Mouse (Mus musculus) skeletal muscle tissue, adult 2 months (tissue): ENCODE results near the gene Gabrr1.
"Not testable (repeated sequence)": the region's sequence is repeated elsewhere in the genome, so short reads cannot be mapped to it uniquely, and the experiment has no call there.

ENCODE experiments used
- DNase-seq: peaks from one replicate; pipeline ENCODE4 v3.0.0-alpha.2; 2012; ENCODE audit warnings: low read depth, low spot score

The Gabrr1 gene

DNA sequence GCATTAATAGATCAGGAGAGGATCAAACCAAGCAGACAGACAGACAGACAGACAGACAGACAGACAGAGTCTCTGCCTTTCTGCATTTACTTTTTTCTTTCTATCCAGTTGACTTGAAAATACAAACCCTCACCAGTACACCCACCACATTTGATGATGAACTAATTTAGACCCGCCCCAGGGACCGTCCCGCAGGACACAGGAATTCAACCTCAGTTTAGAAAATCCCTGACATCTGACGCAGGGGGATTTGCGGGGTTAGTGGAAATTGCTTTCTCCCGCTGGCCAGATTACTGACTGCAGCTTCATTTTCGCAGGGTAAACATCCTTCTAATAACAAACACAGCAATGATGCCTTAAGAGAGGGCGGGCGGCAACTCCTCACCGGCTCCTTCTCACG, at the start of gene Gabrr1:
Gene Gabrr1 (plus strand): TSS at position 301 of the 400 bp plus-strand sequence.
- no peak for DNase-seq

- no peak for DNase-seq
Observed at GRCm38 (mm10) chr4:33099118-33099694, 33.1 kb upstream of the Gabrr1 start.

DNA sequence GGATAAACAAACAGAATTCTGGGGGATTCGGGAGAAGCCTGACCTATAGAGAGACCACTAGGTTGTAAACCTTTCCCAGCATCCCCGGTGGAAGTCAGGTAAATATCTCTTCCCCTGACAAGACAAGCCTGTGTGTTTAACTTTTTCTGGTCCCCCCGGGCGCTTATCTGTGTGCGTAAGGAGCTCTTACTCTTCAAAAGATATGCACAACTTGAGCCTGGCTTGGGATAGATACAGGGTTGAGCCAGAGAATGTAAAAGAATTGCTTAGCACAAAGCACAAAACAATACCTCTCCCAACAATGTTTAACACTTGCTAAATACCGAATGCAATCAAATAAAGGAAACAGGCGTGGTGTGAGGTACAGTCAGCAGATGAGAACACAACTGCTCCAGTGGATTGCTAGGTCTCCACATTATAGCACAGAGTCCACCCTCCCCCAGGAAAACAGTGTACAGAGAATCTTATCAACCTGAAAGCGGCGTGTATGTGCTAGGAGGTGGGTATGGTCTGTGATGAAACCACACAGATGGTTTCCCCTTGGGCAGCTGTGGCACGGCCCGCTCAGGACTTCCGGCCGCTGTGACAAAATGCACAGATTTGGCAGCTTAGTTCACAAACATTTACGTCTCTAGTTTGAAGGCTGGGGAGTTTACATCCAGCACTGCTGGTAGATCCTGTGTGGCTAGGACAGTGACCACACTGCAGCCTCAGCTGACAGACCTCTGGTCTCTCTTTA, 22.4 kb upstream of the Gabrr1 start:
- no peak for DNase-seq

GRCm38 (mm10) chr4:33110845-33111244, 21.5 kb upstream of the Gabrr1 start:
- DNase-seq: no peak

GRCm38 (mm10) chr4:33111358-33111757, 21.0 kb upstream of the Gabrr1 start:
- DNase-seq: no peak

DNA sequence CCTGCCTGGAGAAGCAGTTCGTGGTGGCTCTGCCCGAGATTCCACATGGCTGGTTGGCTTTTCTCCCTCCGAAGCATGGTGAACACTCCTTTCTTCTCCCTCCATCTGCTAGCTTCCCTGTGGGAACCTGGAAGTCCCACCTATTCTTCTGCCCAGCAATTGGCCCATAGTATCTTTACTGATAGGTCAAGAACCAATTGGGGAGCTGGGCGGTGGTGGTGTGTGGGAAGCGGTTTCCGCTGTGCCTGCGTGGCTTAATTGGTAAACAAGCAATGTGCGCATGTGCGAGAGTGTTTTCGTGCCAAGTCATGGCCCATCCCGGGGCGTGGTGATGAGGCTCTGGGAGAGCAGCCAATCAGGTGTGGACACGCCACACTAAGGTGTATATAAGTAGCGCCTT, 19.5 kb upstream of the Gabrr1 start:
- not testable (repeated sequence) for DNase-seq

DNA sequence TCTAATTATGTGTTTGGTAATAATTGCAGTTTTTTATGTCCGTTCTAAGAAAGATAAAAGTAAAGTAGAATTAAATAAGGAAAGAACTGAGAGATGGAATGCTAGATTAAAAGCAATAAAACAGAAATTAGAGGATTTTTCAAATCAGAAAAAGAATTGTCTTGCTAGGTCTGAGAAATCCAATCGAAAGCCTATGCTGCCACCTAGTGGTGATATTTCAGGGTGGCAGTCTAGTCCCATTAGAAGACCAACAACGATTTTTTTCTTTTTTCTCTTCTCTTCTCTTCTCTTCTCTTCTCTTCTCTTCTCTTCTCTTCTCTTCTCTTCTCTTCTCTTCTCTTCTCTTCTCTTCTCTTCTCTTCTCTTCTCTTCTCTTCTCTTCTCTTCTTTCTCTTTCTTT, 13.2 kb upstream of the Gabrr1 start:
- DNase-seq: peak; percentile 61

DNA sequence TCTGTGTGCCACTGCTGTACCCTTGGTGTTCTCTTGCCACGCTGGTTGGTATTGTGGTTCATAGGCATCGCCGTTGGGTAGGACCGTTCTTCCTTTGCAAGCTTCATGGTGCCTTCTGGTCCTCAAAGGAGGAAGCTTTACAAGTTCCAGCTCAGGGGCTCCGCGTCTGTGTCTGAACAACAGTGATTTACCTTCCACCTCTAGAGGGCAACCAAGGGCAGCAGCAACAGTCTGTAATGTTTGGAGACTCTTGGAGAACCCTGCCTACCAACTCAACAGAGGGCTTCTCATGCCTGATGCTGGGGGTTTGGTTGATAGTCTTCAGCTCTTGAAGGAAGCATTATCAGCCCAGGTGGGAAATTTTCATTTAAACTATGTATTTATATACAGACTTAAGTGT, 7.8 kb upstream of the Gabrr1 start:
- peak; percentile 10 for DNase-seq

DNA sequence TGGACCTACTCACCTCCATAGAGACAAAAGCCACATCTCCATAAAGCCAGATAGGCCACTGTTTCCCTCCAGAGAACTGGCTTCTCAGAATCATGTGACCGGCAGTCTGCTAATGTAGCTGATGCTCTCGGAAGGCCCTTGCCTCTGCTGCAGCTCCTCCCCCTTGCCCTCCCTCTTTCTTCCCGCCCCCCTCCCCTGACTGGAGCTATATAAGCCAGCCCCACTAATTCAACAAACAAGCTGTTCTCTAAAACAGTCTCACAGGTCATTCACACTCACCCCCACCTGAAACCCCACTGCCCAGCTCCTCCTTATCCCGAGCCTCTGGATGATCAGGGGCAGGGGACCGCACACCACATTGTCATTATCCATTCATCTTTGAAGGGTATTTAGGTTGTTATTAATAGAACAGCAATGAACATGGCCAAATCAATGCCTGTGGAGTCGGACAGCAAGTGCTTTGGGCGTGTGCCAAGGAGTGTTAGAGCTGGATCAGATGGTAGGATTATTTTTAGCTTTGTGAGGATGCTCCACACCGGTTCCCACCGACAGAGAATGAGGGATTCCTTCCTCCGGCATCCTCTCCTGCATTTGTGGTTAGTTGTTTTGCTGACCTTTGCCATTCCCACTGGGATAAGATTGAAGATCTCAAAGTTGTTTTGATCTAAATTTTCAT, 6.8 kb upstream of the Gabrr1 start:
- peak; percentile 33 for DNase-seq

DNA sequence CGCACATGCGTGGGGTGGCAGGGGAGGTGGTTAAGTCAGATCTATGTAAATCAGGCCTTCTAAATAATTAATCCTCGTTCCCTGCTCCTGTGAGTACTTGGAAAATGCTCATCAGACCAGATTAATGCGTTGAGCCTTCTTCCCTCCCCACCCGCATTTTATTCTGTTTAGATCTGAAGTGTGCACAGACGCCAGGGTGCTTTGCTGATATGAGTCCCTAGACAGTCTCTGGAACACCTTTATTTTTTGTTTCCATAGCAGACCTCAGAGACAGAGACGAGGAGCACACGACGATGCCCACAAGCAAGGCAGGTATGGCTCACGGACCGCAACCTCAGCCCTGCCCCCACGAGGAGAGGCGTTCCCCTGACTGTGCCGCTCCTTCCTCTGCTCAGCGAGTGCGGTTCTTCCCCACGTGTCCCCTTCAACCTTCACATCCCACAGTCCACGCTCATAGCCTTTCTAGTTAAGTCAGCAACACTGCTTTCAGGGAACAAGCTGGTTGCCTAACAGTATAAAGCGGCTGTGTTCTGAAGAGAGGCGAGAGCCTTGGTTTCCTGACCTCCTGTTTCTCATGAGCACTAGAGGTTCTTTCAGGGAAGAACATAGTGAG, 14.5 kb downstream of the Gabrr1 start:
- DNase-seq: no peak

DNA sequence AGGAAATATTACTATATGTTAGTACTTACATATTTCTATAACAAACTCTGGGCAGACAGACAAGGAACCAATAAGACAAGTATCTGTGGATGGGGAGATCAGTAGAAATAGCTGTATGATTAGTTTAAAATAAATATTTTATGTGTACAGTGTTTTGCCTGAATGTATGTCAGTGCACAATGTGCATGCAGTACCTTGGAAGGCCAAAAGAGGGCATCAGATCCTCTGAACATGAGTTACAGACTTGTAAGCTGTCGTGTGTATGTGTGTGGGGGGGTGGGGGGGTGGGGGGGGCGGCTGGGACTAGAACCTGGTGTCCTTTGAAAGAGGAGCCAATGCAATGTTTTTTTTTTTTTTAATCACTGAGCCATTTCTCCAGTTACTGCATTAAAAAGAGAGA, 15.5 kb downstream of the Gabrr1 start:
- peak; percentile 51 for DNase-seq

GRCm38 (mm10) chr4:33149150-33149549, 16.8 kb downstream of the Gabrr1 start:
- no peak for DNase-seq

GRCm38 (mm10) chr4:33152087-33153038, 20.0 kb downstream of the Gabrr1 start:
- DNase-seq: no peak

DNA sequence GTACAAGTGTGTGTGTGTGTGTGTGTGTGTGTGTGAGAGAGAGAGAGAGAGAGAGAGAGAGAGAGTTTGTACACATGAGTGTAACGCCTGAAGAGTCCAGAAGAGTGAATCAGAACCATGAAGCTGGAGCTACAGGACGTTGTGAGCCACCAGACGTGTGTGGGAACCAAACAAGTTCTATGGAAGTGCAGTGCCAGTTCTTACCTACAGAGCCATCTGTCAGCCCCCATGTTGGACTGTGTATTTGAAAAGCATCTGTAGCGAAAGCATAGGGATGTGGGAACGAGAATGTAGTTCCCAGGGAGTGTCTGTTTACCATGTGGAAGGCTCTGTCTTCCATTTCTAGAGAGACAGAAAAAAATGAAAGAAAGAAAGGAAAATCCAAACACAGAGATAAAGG, 51.2 kb downstream of the Gabrr1 start:
- DNase-seq: no peak

DNA sequence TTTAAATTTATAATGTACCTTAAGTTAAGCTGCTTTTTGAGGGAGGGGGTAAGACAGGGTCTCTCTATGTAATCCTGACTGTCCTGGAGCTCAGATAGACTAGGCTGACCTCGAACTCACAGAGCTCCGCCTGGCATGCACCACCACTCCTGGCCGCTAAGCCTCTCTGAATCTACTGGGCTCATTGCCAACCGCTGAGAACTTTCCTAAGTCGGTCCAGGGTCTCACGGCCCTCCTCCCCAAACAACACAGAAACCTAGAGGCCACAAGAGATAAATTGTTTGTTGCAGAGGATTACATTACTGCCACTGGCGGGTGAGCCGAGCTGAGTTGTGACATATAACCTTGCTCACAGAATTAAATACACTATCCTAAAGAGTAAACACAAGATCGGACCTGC, 55.8 kb downstream of the Gabrr1 start:
- DNase-seq: peak; percentile 27

DNA sequence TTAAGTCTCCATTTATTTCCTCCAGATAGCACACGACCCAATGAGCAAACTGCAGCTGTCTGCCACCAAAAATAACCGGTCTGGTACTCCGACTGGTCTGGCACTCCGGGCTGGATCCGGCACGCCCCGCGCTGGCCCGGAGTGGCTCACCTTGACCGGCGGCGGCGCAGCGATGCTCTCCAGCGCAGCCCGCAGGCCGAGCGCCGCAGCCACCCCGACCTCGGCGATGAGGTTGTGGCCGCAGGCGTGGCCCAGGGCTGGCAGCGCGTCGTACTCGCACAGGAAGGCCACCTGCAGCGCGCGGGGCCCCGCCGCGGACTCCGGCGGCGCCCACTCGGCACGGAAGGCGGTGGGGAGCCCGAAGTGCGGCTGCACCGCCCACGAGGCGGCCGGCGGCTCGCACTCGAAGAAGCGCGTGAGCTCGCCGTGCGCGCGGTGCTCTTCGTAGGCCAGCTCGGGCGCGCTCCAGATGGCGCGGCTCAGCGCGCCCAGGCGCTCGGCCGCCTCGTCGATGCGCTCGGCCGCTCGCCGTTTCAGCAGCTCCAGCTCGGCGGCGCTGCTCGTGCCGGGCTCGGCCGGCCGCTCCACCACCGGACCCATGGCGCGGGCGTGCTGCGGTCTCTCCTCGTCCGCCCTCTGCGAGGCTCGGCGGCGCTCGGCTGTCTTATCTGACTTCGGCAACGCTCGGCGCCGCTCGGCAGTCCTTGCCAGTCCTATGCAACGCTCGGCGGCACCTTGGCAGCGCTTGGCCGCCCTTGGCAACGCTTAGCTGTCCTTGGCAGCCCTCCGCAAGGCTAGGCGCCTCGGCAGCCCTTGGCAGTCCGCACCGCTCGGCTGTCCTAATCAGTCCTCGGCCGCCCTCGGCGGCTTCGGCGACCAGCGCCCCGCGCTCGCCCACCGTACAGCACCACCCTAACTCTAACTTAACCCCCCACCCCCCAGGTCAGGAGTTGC, 56.7 kb downstream of the Gabrr1 start:
- DNase-seq: peak; percentile 95

GRCm38 (mm10) chr4:33189735-33190036, 57.4 kb downstream of the Gabrr1 start, which contains the start of gene Pm20d2:
Gene Pm20d2, minus strand, starts transcription at chr4:33189737.
- no peak for DNase-seq

DNA sequence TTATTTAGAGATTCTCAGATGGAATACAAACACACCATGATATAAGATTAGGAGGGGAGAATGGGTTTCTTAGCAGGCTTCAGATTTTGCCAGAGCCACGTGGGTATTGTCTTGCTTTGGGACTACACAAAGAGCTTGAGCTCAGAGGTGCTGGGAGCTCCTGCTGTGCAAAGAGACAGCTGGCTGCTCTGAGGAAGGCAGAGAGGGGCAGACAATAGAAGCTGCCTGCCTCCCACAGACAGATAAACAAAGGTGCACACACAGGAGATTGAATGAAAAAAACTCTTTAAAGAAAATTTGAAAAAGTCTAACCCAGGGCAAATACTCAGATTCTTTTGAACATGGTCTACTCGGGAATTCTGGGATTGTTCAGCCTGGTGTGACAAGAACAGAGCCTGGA, 65.8 kb downstream of the Gabrr1 start:
- no peak for DNase-seq

DNA sequence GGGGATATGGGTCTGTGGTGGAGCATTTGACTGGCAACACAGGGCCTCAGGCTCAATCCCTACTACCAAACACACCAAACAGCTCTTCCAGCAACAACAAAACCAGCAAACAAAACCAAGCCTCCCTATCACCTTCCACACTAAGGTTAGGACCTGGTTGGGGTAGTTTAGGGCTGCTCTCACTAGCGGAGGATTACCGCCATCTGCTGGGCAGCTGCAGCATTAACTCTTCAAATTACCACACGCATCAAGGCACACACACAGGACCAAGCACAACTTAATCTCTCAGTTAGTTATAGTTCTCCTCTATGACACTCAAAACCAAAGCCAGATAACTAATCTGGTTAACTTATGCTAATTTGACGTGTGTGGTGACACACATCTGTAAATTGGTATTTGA, 72.4 kb downstream of the Gabrr1 start:
- peak; percentile 31 for DNase-seq

DNA sequence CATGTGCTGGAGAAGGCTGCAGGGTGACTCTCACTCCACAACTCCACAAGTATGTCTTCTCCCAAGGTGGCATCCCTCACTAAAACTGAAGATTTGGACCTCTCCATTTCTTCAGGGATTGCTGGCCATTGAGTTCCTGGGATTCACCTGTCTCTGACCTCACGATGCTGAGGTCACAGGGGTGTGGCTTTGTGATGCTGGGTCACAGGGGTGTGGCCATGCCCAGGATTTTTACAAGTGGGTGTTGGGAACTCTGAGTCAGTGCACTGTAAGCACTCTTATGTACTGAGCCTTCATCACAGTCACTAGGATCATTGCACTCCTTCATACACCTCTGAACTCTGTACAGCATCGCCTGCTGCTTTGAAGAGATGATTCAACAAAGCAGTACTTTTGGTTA, 75.2 kb downstream of the Gabrr1 start:
- no peak for DNase-seq
